Mouse (Mus musculus): ENCODE data around the gene Ess2.

DNA sequence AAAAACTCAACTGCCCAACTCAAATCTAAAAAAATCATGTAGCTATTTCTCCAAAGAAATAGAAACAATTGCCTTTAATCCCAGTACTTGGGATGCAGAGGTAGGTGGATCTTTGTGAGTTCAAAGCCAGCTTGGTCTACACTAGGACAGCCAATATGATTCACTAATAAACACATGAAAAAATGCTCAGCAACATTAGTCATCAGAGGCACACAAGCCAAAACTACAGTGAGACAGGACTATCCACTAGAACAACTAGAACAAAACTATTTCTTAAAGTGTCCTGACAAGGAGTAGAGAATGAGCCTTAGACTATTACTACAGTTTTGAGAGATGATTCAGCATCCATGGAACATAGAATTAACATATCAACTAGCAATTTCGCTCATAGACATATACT lies 35.1 kb downstream of the Ess2 start:
- TF ChIP-seq CTCF (IDR thresholded peaks at IDR 0.05; ENCODE audit: low read depth, low read length) (no peak), TAL1 (conservative IDR thresholded peaks at IDR 0.05; ENCODE audit: low read depth, low read length) (no peak), GATA1 (IDR thresholded peaks at IDR 0.05; ENCODE audit: borderline replicate concordance, low read length) (no peak), POLR2AphosphoS5 (IDR thresholded peaks at IDR 0.05; ENCODE audit: insufficient replicate concordance, low read depth, low read length) (no peak), GATA2 (IDR thresholded peaks at IDR 0.05; ENCODE audit: borderline replicate concordance, low read depth, low read length) (no peak)
